Mouse (Mus musculus): Measurements from ENCODE around the gene Luc7l3.

GRCm38 (mm10) chr11:94363690-94364089, 41.9 kb upstream of the Luc7l3 start:
- TF ChIP-seq CTCF (IDR thresholded peaks at IDR 0.05; ENCODE audit: low read depth) = no peak
- no peak for TF ChIP-seq EP300 (IDR thresholded peaks at IDR 0.05; ENCODE audit: low read depth)

All from liver, embryonic 14.5 days (tissue).